Mouse (Mus musculus) small intestine, adult 2 months (tissue): ENCODE data around the gene Hcar2.

Experiments used
- CTCF ChIP-seq: fragments of 200-500 bp; IDR thresholded peaks from 2 replicates; pipeline ENCODE4 v1.5.1; 2012; ENCODE audit warnings: low read depth, mild to moderate bottlenecking, control low read depth, inconsistent platforms, low read length, moderate library complexity, mixed read lengths; ENCODE audit not compliant: insufficient replicate concordance, insufficient read length; ENCODE audit errors: extremely low read depth
- POLR2A ChIP-seq: fragments of 200-500 bp; IDR thresholded peaks from 2 replicates; pipeline ENCODE4 v1.6.1; 2012; ENCODE audit warnings: low read depth, mild to moderate bottlenecking, control low read depth, inconsistent platforms, low read length, moderate library complexity

GRCm38 (mm10) chr5:123858798-123859197 is 6.5 kb downstream of the Hcar2 start:
- TF ChIP-seq CTCF = no peak
- no peak for TF ChIP-seq POLR2A
